Mouse (Mus musculus): ENCODE data around the gene U90926.

DNA sequence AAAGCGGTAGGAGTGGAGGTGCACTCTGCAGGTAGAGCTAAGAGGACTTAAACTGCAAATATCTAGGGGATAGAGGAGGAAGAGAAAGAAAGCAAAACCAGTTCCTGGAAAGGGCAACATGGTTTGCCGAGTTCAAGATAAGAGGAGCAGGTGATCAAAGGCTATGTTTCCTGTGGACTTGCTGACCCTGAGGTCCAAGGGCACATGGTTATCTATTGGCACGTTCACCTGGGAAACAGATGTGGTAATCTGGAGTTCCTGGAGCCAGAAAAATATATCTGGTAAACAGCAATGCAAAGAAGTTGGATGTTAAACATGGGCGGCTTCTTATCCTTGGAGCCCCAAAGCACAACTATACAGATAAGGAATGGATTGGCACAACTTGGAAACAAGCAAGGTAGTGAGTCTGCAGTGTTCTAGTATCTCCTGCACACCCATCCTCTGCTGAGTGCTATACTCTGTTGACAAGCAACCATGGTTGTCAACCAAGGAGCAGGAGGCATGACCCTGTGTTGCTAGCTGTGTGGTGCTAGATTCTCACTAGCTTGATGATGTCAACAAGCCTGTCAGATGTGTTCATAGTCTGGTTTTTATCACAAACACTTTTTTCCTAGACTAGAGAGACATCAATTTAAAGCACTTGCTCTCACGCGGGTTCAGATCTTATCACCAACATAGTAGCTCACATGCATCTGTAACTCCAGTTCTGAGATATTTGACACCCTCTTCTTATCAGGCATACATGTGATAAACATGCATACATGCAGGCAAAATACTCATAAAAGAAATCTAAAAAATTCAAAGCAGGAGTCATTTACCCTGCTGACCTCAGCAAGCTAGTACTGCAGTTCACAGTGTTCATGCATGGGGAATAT is 10.8 kb downstream of the U90926 start:
- TF ChIP-seq POLR2A (IDR thresholded peaks at IDR 0.05; ENCODE audit: extremely low read depth, insufficient read depth, low read length) (no peak), CTCF (IDR thresholded peaks at IDR 0.05; ENCODE audit: low read depth, low read length) (no peak)

Measured in liver, adult 2 months (tissue).